Mouse (Mus musculus): ENCODE results near the gene Ptpn1. TPM values are rescaled to one million over a fixed set of nuclear protein-coding genes. Genes with fewer than 3 reads are reported as not detected.
A peak's percentile ranks its signal among the peaks of the same experiment; 100 is the strongest.

Ptpn1 gene
- polyA plus RNA-seq, 1 experiment from 2014 or later, result 89.8 TPM

DNA sequence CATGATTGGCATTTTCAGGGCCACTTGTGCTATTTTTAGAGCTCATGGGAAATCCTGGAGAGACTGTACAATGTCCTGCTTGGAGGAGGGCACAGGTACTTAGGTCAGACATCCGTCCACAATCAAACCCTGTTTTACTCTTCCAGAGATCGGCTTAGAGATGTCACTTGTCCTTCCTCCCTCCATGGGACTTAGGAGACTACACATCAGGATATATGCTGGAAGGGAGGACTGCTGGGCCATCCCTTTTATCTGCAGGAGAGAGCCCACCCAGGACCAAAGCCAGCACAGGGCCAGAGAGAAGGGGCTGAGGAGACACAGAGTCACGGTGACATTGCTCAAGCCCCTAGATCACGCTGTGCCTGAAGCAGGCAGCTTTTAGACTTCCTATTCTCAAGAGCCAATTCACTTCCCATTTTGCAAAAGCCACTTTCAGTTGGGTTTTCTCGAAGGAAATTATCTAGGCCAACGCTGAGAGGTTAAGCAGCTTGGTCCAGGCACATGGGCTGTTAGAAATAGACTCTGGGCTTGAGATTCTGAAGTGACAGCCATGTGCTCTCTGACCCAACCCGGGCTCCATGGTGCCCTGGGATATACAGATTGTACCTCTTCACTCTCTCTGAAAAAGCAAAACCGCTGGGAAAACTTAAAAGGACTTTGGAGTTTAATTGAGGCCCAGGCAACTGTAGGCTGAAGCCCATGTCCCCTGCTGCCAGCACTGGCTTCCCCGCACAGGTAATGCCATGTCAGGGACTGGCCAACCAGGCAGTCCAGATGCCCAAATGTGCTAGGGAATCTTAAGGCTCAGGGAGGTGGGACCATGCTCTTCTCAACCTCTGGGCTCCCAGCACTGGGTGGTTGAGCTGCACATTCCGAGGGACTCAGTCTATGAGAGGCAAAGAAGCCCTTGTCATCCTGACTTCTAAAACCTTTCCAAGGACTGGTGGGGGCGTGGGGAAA, 5.7 kb upstream of the Ptpn1 start:
- 84% methylated on average over 11 of the region's 11 CpGs for WGBS
- Histone ChIP-seq H3K4me1 (ENCODE audit: control insufficient read depth, insufficient read depth, low read length) (peaks cover 4% of the 10 kb centered on the region; the same call in 1 of the 2 replicates), H3K4me2 (no peak overlapping the region), H3K9me3 (ENCODE audit: control insufficient read depth, low read length) (no peaks in the 10 kb centered on the region), H3K27me3 (ENCODE audit: control insufficient read depth, insufficient read depth, low read length) (no peaks in the 10 kb centered on the region), H3K36me3 (ENCODE audit: control insufficient read depth, insufficient read depth, low read length) (no peaks in the 10 kb centered on the region), H3K27ac (ENCODE audit: low read depth, low read length) (no peak overlapping the region), H3K9ac (ENCODE audit: low read length) (no peak overlapping the region), H3K4me3 (ENCODE audit: low read depth, low read length) (no peak overlapping the region)
- ATAC-seq (ENCODE audit: low FRiP score), result no peak
- DNase-seq (ENCODE audit: low spot score, missing footprints), result peak; percentile 66

- Histone ChIP-seq H3K27ac (ENCODE audit: low read depth, low read length) (no peak overlapping the region), H3K36me3 (ENCODE audit: control insufficient read depth, insufficient read depth, low read length) (no peaks in the 10 kb centered on the region), H3K27me3 (ENCODE audit: control insufficient read depth, insufficient read depth, low read length) (no peaks in the 10 kb centered on the region), H3K4me2 (no peak overlapping the region), H3K4me1 (ENCODE audit: control insufficient read depth, insufficient read depth, low read length) (peaks cover 4% of the 10 kb centered on the region; the same call in 1 of the 2 replicates), H3K9me3 (ENCODE audit: control insufficient read depth, low read length) (no peaks in the 10 kb centered on the region), H3K4me3 (ENCODE audit: low read depth, low read length) (no peak overlapping the region), H3K9ac (ENCODE audit: low read length) (no peak overlapping the region)
- DNase-seq (ENCODE audit: low spot score, missing footprints) (peak; percentile 12), ATAC-seq (ENCODE audit: low FRiP score) (no peak)
- 68% methylated on average over 4 of the region's 4 CpGs for WGBS
Observed at GRCm38 (mm10) chr2:167928002-167928526, 3.8 kb upstream of the Ptpn1 start.

DNA sequence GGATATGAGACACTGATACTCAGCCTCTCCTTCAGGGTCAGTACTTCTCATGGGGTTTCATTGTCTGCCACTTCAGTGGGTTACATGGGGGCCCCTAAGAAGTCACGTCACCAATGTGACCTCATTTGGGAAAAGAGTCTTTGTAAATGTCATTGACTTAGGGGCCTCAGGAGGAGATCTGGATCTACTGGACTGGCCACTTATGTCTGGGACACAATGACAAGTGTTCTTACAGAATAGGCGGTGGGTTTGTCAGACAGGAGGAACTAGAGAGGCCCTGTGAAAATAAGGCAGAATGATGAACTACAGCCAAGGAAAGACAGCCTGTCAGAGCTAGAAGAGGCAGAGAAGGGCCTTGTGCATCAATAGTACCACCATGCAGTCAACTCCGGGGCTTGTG, 2.9 kb upstream of the Ptpn1 start:
- Histone ChIP-seq H3K4me1 (ENCODE audit: control insufficient read depth, insufficient read depth, low read length) (peaks cover 10% of the 10 kb centered on the region), H3K4me3 (ENCODE audit: low read depth, low read length) (no peak overlapping the region), H3K27ac (ENCODE audit: low read depth, low read length) (no peak overlapping the region), H3K4me2 (no peak overlapping the region), H3K9me3 (ENCODE audit: control insufficient read depth, low read length) (no peaks in the 10 kb centered on the region), H3K36me3 (ENCODE audit: control insufficient read depth, insufficient read depth, low read length) (no peaks in the 10 kb centered on the region), H3K9ac (ENCODE audit: low read length) (no peak overlapping the region), H3K27me3 (ENCODE audit: control insufficient read depth, insufficient read depth, low read length) (no peaks in the 10 kb centered on the region)
- DNase-seq (ENCODE audit: low spot score, missing footprints) (peak; percentile 61), ATAC-seq (ENCODE audit: low FRiP score) (no peak)
- WGBS, result 76% methylated on average over 3 of the region's 3 CpGs

DNA sequence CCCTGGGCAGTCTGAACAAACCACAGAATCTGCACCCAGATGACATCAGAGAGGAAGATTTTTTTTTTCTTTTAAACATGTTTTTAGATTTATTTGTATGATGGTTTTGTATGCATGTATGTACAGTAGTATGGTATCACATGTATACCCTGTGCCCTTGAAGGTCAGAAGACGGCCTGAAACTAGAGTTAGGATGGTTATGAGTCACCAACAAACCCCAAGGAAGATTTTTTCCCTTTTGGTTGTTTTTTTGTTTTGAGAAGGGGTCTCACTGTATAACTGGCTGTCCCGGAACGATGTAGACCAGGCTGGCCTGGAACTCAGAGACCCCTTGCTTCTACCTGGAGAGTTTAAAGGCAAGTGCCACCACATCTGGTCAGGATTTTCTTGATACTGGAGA, 882 bp upstream of the Ptpn1 start:
- no peaks in the 10 kb centered on the region for H3K27me3 ChIP-seq (ENCODE audit: control insufficient read depth, insufficient read depth, low read length)
- H3K27ac ChIP-seq (ENCODE audit: low read depth, low read length), result no peak overlapping the region
- no peaks in the 10 kb centered on the region for H3K9me3 ChIP-seq (ENCODE audit: control insufficient read depth, low read length)
- H3K4me2 ChIP-seq, result peak overlapping the region; percentile 53; the same call in 1 of the 2 replicates
- H3K4me3 ChIP-seq (ENCODE audit: low read depth, low read length), result no peak overlapping the region
- no peaks in the 10 kb centered on the region for H3K36me3 ChIP-seq (ENCODE audit: control insufficient read depth, insufficient read depth, low read length)
- H3K4me1 ChIP-seq (ENCODE audit: control insufficient read depth, insufficient read depth, low read length), result peaks cover 8% of the 10 kb centered on the region
- DNase-seq (ENCODE audit: low spot score, missing footprints) (no peak), ATAC-seq (ENCODE audit: low FRiP score) (no peak)
- 94% methylated on average over 3 of the region's 3 CpGs for WGBS
- no peak overlapping the region for H3K9ac ChIP-seq (ENCODE audit: low read length)

GRCm38 (mm10) chr2:167932727-167933231, 922 bp downstream of the Ptpn1 start:
- peak overlapping the region; percentile 82 for H3K4me2 ChIP-seq
- peak overlapping the region; percentile 94 for H3K9ac ChIP-seq (ENCODE audit: low read length)
- H3K4me3 ChIP-seq (ENCODE audit: low read depth, low read length), result peak overlapping the region; percentile 95
- no peaks in the 10 kb centered on the region for H3K36me3 ChIP-seq (ENCODE audit: control insufficient read depth, insufficient read depth, low read length)
- DNase-seq (ENCODE audit: low spot score, missing footprints) (peak; percentile 91), ATAC-seq (ENCODE audit: low FRiP score) (peak; percentile 75)
- no peaks in the 10 kb centered on the region for H3K27me3 ChIP-seq (ENCODE audit: control insufficient read depth, insufficient read depth, low read length)
- peak overlapping the region; percentile 16; the same call in 1 of the 2 replicates for H3K27ac ChIP-seq (ENCODE audit: low read depth, low read length)
- no peaks in the 10 kb centered on the region for H3K9me3 ChIP-seq (ENCODE audit: control insufficient read depth, low read length)
- H3K4me1 ChIP-seq (ENCODE audit: control insufficient read depth, insufficient read depth, low read length), result peaks cover 8% of the 10 kb centered on the region
- under 1% methylated on average over 18 of the region's 18 CpGs for WGBS

DNA sequence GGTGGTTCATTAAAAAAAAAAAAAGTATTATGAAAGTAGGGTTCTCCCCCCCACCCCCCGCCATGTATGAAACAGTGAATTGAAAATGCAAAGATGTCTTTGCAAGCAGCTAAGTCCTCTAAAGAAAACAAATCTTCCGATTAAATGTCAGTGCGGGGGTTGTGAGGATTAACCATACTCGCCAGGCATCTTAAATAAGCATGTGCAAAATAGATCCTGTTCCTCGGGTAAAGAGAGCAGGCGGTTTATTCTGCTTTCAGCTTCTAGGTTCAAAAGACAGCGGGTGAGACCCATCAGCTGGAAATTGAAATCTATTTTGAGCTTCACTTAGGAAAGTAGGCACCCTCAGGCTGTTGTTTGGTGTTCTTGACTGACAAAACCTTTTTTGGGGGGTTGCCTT, 1.5 kb downstream of the Ptpn1 start:
- H3K9ac ChIP-seq (ENCODE audit: low read length), result peak overlapping the region; percentile 94
- H3K27me3 ChIP-seq (ENCODE audit: control insufficient read depth, insufficient read depth, low read length), result no peaks in the 10 kb centered on the region
- ATAC-seq (ENCODE audit: low FRiP score) (no peak), DNase-seq (ENCODE audit: low spot score, missing footprints) (no peak)
- peaks cover 8% of the 10 kb centered on the region for H3K4me1 ChIP-seq (ENCODE audit: control insufficient read depth, insufficient read depth, low read length)
- peak overlapping the region; percentile 82 for H3K4me2 ChIP-seq
- no peaks in the 10 kb centered on the region for H3K36me3 ChIP-seq (ENCODE audit: control insufficient read depth, insufficient read depth, low read length)
- 19% methylated on average over 7 of the region's 7 CpGs for WGBS
- no peaks in the 10 kb centered on the region for H3K9me3 ChIP-seq (ENCODE audit: control insufficient read depth, low read length)
- H3K27ac ChIP-seq (ENCODE audit: low read depth, low read length), result no peak overlapping the region
- peak overlapping the region; percentile 95 for H3K4me3 ChIP-seq (ENCODE audit: low read depth, low read length)

DNA sequence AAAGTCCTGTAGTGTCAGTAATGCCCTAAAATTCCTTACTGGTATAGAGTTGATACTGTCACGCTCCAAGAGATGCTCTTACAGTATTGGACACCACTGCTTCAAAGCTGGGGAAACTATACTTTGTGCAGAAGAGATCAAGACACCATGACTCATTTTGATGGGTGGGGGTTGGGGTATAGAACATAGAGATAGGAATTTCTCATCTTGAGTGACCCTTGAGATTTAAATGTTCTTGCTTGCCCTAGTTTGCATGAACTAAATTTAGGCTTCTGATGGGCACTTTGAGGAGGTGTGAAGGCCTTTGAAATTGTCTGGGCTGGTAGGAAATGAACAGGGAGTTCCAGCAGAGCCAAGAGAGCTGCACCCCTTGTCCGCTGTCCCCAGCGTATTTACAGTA, 4.1 kb downstream of the Ptpn1 start:
- Histone ChIP-seq H3K27ac (ENCODE audit: low read depth, low read length) (no peak overlapping the region), H3K4me3 (ENCODE audit: low read depth, low read length) (no peak overlapping the region), H3K36me3 (ENCODE audit: control insufficient read depth, insufficient read depth, low read length) (no peaks in the 10 kb centered on the region), H3K9ac (ENCODE audit: low read length) (no peak overlapping the region), H3K4me1 (ENCODE audit: control insufficient read depth, insufficient read depth, low read length) (peaks cover 16% of the 10 kb centered on the region), H3K27me3 (ENCODE audit: control insufficient read depth, insufficient read depth, low read length) (no peaks in the 10 kb centered on the region), H3K9me3 (ENCODE audit: control insufficient read depth, low read length) (no peaks in the 10 kb centered on the region), H3K4me2 (no peak overlapping the region)
- ATAC-seq (ENCODE audit: low FRiP score) (no peak), DNase-seq (ENCODE audit: low spot score, missing footprints) (peak; percentile 41)
- WGBS, result 80% methylated on average over 3 of the region's 3 CpGs

DNA sequence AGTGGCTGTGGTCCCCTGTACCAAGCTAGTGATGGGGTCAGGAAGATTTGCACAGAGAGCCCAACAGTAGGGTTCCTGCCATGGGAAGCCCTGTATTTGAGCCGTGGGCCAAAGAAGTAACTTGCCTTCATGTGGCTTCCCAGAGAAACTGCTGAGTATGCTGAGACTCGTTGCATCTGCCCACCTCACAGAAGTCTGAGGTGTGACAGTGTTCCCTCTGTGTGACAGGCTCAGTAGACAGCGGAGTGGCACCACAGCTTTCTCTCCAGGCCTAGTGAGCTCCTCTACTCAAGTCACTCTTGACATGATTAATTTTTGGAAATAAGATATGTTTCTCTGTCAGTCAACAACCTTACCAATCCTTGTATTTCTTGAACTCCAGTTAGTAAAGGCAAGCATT, 6.9 kb downstream of the Ptpn1 start:
- Histone ChIP-seq H3K4me1 (ENCODE audit: control insufficient read depth, insufficient read depth, low read length) (peaks cover 35% of the 10 kb centered on the region), H3K4me2 (no peak overlapping the region), H3K9me3 (ENCODE audit: control insufficient read depth, low read length) (no peaks in the 10 kb centered on the region), H3K27ac (ENCODE audit: low read depth, low read length) (no peak overlapping the region), H3K36me3 (ENCODE audit: control insufficient read depth, insufficient read depth, low read length) (no peaks in the 10 kb centered on the region), H3K9ac (ENCODE audit: low read length) (no peak overlapping the region), H3K4me3 (ENCODE audit: low read depth, low read length) (no peak overlapping the region), H3K27me3 (ENCODE audit: control insufficient read depth, insufficient read depth, low read length) (no peaks in the 10 kb centered on the region)
- WGBS, result 75% methylated on average over 3 of the region's 3 CpGs
- no peak for ATAC-seq (ENCODE audit: low FRiP score)
- no peak for DNase-seq (ENCODE audit: low spot score, missing footprints)

DNA sequence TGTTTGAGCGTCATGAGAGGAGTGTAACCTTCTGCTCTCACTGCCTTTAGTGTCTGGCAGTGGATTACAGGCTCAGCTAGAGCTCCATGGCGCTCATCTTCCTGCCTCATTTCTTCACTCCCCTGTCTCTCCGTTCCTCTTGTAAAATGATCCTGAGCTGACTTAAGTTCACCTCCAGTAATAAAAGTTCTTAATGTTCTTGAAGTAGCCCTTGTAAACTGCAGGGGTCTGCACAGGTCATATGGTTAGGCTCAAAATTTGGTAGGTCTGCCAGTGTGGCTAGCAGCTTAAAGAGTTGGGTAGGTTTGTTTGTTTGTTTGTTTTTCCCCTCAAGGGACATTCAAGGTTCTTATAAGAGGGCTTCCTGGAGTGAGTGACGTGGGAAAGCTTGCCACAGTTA, 7.3 kb downstream of the Ptpn1 start:
- Histone ChIP-seq H3K9ac (ENCODE audit: low read length) (no peak overlapping the region), H3K36me3 (ENCODE audit: control insufficient read depth, insufficient read depth, low read length) (no peaks in the 10 kb centered on the region), H3K9me3 (ENCODE audit: control insufficient read depth, low read length) (no peaks in the 10 kb centered on the region), H3K27me3 (ENCODE audit: control insufficient read depth, insufficient read depth, low read length) (no peaks in the 10 kb centered on the region), H3K4me3 (ENCODE audit: low read depth, low read length) (no peak overlapping the region), H3K4me2 (no peak overlapping the region), H3K27ac (ENCODE audit: low read depth, low read length) (no peak overlapping the region), H3K4me1 (ENCODE audit: control insufficient read depth, insufficient read depth, low read length) (peaks cover 32% of the 10 kb centered on the region)
- WGBS, result 56% methylated on average over 4 of the region's 4 CpGs
- no peak for ATAC-seq (ENCODE audit: low FRiP score)
- no peak for DNase-seq (ENCODE audit: low spot score, missing footprints)
